Mouse (Mus musculus) kidney, adult 2 months (tissue): ENCODE measurements at regions not wholly inside any gene's neighbourhood (a gene's known extent, or its start where the extent isn't known, plus 50 kb on each side); places are given as distances from the start of the nearest gene placed in this dataset.

Experiments used
- CTCF ChIP-seq: fragments of 200-500 bp; conservative IDR thresholded peaks from 2 replicates; pipeline ENCODE4 v1.5.1; 2011; ENCODE audit warnings: low read depth, mild to moderate bottlenecking, control low read depth, low read length, moderate library complexity, mixed read lengths; ENCODE audit not compliant: insufficient read depth, insufficient read length
- POLR2A ChIP-seq: fragments of 200-500 bp; IDR thresholded peaks from one replicate; pipeline ENCODE4 v1.6.1; 2011; ENCODE audit warnings: low read depth, low read length, control low read depth

GRCm38 (mm10) chr11:41533009-41533408, 467.6 kb downstream of the Gabrg2 start:
- TF ChIP-seq POLR2A (no peak), CTCF (no peak)
